22 mouse cellular contexts compared by ENCODE assay signal in the genomic region with DNA sequence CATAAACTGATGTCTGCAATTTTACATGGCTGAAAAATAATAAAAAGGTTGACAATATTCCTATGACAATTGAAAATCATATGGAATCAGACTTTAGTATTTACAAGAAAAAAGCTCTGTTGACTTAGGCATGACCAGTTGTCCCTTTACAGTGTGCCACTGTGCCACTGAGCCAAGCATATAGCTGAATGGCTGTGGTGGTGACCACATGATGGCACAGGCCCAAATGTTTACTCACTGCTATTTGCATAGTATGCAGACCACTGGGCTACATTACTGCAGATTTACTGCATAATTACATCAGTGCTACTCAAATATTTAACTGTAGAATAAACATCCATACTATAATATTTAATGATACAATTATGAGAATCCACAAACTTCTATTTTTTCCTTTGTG. TPM values are rescaled to one million over a fixed set of nuclear protein-coding genes. Genes with fewer than 3 reads are reported as not detected.
DNase-seq lines count a peak whose midpoint lies in the region; ATAC-seq and TF ChIP-seq lines count a peak whose summit lies in the region.
"Had no signal": no experiment of that assay in that cellular context is flagged by ENCODE, and none has a peak within 500 bp of the region (broad histone marks: within the 10 kb centered on the region; RNA-seq: fewer than 3 reads in every experiment).

No protein-coding gene starts in this region.

- H3K4me3 ChIP-seq in forebrain, embryonic 14.5 days (ENCODE audit: low read depth, low read length) = no peak overlapping the region
- no peak overlapping the region for H3K4me3 ChIP-seq in forebrain, embryonic 15.5 days
- no peak overlapping the region for H3K4me3 ChIP-seq in heart, adult 2 months
- no peak overlapping the region for H3K4me3 ChIP-seq in MEL (ENCODE audit: control insufficient read depth in 1 of 2, insufficient read depth in 1 of 2, low read depth in 2 of 2, low read length in 2 of 2)
- no peak overlapping the region for H3K4me3 ChIP-seq in hindbrain, embryonic 12.5 days
- H3K4me3 ChIP-seq: embryonic facial prominence, embryonic 10.5 days; embryonic facial prominence, embryonic 12.5 days had no signal

- no peak for TF ChIP-seq POLR2A in heart, adult 2 months (IDR thresholded peaks at IDR 0.05; ENCODE audit: insufficient read depth, low read depth, low read length)
- no peak for TF ChIP-seq POLR2A in MEL (IDR thresholded peaks at IDR 0.05; ENCODE audit: control insufficient read depth in 1 of 2, insufficient read depth in 1 of 2, low read depth in 1 of 2, low read length in 2 of 2, poor library complexity in 1 of 2)

- TF ChIP-seq RAD21 in MEL (IDR thresholded peaks at IDR 0.05; ENCODE audit: low read depth, low read length) = no peak

- H3K36me3 ChIP-seq in forebrain, embryonic 14.5 days (ENCODE audit: control insufficient read depth, insufficient read depth, low read length) = no peaks in the 10 kb centered on the region
- no peaks in the 10 kb centered on the region for H3K36me3 ChIP-seq in forebrain, embryonic 15.5 days
- peaks cover 49% of the 10 kb centered on the region for H3K36me3 ChIP-seq in heart, adult 2 months (ENCODE audit: control insufficient read depth, insufficient read depth, low read length)
- H3K36me3 ChIP-seq in MEL (ENCODE audit: control insufficient read depth in 1 of 2, insufficient read depth in 2 of 2, low read length in 2 of 2) = peaks cover 0 to 52% of the 10 kb centered on the region in 2 experiments; a peak in 2 of 4 replicates
- no peaks in the 10 kb centered on the region for H3K36me3 ChIP-seq in hindbrain, embryonic 12.5 days
- H3K36me3 ChIP-seq: embryonic facial prominence, embryonic 10.5 days; embryonic facial prominence, embryonic 12.5 days had no signal

- H3K9ac ChIP-seq in forebrain, embryonic 14.5 days (ENCODE audit: low read length) = no peak overlapping the region
- H3K9ac ChIP-seq in forebrain, embryonic 15.5 days (replicated peaks) = no peak overlapping the region
- no peak overlapping the region for H3K9ac ChIP-seq in heart, adult 2 months (ENCODE audit: low read depth, low read length)
- no peak overlapping the region for H3K9ac ChIP-seq in MEL (ENCODE audit: control insufficient read depth, low read depth, low read length, poor library complexity, severe bottlenecking)
- H3K9ac ChIP-seq in hindbrain, embryonic 12.5 days = no peak overlapping the region
- H3K9ac ChIP-seq: embryonic facial prominence, embryonic 12.5 days had no signal

- no peaks in the 10 kb centered on the region for H3K27me3 ChIP-seq in forebrain, embryonic 14.5 days (replicated peaks; ENCODE audit: control insufficient read depth, insufficient read depth, low read length)
- no peaks in the 10 kb centered on the region for H3K27me3 ChIP-seq in forebrain, embryonic 15.5 days
- no peaks in the 10 kb centered on the region for H3K27me3 ChIP-seq in heart, adult 2 months (ENCODE audit: control insufficient read depth, insufficient read depth, low read length)
- H3K27me3 ChIP-seq in MEL (ENCODE audit: control insufficient read depth in 1 of 2, insufficient read depth in 2 of 2, low read length in 2 of 2) = no peaks in the 10 kb centered on the region
- H3K27me3 ChIP-seq in hindbrain, embryonic 12.5 days = no peaks in the 10 kb centered on the region
- H3K27me3 ChIP-seq: CH12.LX; embryonic facial prominence, embryonic 12.5 days had no signal

- TF ChIP-seq EP300 in heart, adult 2 months (IDR thresholded peaks at IDR 0.05; ENCODE audit: insufficient read depth, low read depth, low read length) = no peak
- TF ChIP-seq EP300 in MEL (IDR thresholded peaks at IDR 0.05; ENCODE audit: low read depth in 1 of 2, low read length in 2 of 2) = no peak

- H3K27ac ChIP-seq in forebrain, embryonic 14.5 days (ENCODE audit: low read depth, low read length) = no peak overlapping the region
- no peak overlapping the region for H3K27ac ChIP-seq in forebrain, embryonic 15.5 days (replicated peaks)
- peak overlapping the region; percentile 59; the same call in 1 of the 2 replicates for H3K27ac ChIP-seq in heart, adult 2 months
- H3K27ac ChIP-seq in MEL (ENCODE audit: control insufficient read depth, low read depth, low read length) = no peak overlapping the region
- H3K27ac ChIP-seq in hindbrain, embryonic 12.5 days = no peak overlapping the region
- H3K27ac ChIP-seq: embryonic facial prominence, embryonic 10.5 days; embryonic facial prominence, embryonic 12.5 days had no signal

- intact Hi-C loops in heart, adult 2 months (cut with DNase I) = no loop called here
- intact Hi-C loops in heart, postnatal 10 days (cut with DNase I) = no loop called here

- H3K9me3 ChIP-seq in forebrain, embryonic 14.5 days (replicated peaks; ENCODE audit: control insufficient read depth, low read length) = no peaks in the 10 kb centered on the region
- H3K9me3 ChIP-seq in forebrain, embryonic 15.5 days = no peaks in the 10 kb centered on the region
- no peaks in the 10 kb centered on the region for H3K9me3 ChIP-seq in MEL (replicated peaks; ENCODE audit: insufficient read depth, low read length)
- no peaks in the 10 kb centered on the region for H3K9me3 ChIP-seq in hindbrain, embryonic 12.5 days (replicated peaks)
- H3K9me3 ChIP-seq: embryonic facial prominence, embryonic 10.5 days; embryonic facial prominence, embryonic 12.5 days; G1E had no signal

- DNase-seq in forebrain, embryonic 14.5 days (ENCODE audit: low spot score) = peak; percentile 20
- DNase-seq in heart, adult 2 months = no peak
- no peak for DNase-seq in heart, postnatal 10 days
- DNase-seq in MEL (ENCODE audit: low read depth, low spot score) = peak; percentile 41
- DNase-seq: adrenal gland, adult 2 months; adrenal gland, postnatal 10 days; adrenal gland, postnatal 25 days; B cell, adult 2 months; cerebellum, adult 11-12 months; cerebellum, adult 2 months; cerebellum, adult 9-10 months; cerebellum, postnatal 10 days; cerebellum, postnatal 25 days had no signal

- no peak for TF ChIP-seq CTCF in heart, adult 2 months (IDR thresholded peaks at IDR 0.05)
- TF ChIP-seq CTCF in MEL (IDR thresholded peaks at IDR 0.05 in 2 of 3, conservative IDR thresholded peaks at IDR 0.05 in 1 of 3; ENCODE audit: control insufficient read depth in 1 of 3, insufficient read depth in 1 of 3, low read depth in 2 of 3, low read length in 3 of 3, poor library complexity in 1 of 3, severe bottlenecking in 1 of 3) = no peak

- H3K4me1 ChIP-seq in forebrain, embryonic 14.5 days (ENCODE audit: control insufficient read depth, insufficient read depth, low read length) = peaks cover 8% of the 10 kb centered on the region
- H3K4me1 ChIP-seq in forebrain, embryonic 15.5 days = no peaks in the 10 kb centered on the region
- peaks cover 27% of the 10 kb centered on the region for H3K4me1 ChIP-seq in heart, adult 2 months (ENCODE audit: control insufficient read depth, insufficient read depth, low read length)
- peaks cover 33 to 35% of the 10 kb centered on the region in 2 experiments for H3K4me1 ChIP-seq in MEL (ENCODE audit: control insufficient read depth in 1 of 2, insufficient read depth in 2 of 2, low read length in 2 of 2)
- no peaks in the 10 kb centered on the region for H3K4me1 ChIP-seq in hindbrain, embryonic 12.5 days
- H3K4me1 ChIP-seq: embryonic facial prominence, embryonic 12.5 days had no signal

- no peak overlapping the region for H3K4me2 ChIP-seq in forebrain, embryonic 14.5 days (ENCODE audit: low read length)
- no peak overlapping the region for H3K4me2 ChIP-seq in forebrain, embryonic 15.5 days (replicated peaks)
- no peak overlapping the region for H3K4me2 ChIP-seq in hindbrain, embryonic 12.5 days (replicated peaks)
- H3K4me2 ChIP-seq: embryonic facial prominence, embryonic 12.5 days had no signal

- 0 out of 2 replicates have a peak, but pooled peaks have one; percentile 41 for ATAC-seq in forebrain, embryonic 14.5 days
- no peak for ATAC-seq in forebrain, embryonic 15.5 days (replicated peaks)
- ATAC-seq in hindbrain, embryonic 12.5 days (ENCODE audit: low FRiP score) = no peak
- no peak for ATAC-seq in megakaryocyte-erythroid progenitor cell, adult 5-6 weeks (replicated peaks; ENCODE audit: low FRiP score, low TSS enrichment, poor library complexity, severe bottlenecking)
- ATAC-seq: CD4-positive, CD25-positive, alpha-beta regulatory T cell, adult 4 months; forebrain, embryonic 16.5 days had no signal

- peaks cover 6% of the 10 kb centered on the region for H3K79me2 ChIP-seq in heart, adult 2 months (replicated peaks; ENCODE audit: control insufficient read depth, insufficient read depth, low read length)
- H3K79me2 ChIP-seq in MEL (ENCODE audit: control insufficient read depth, insufficient read depth, low read length, poor library complexity) = no peaks in the 10 kb centered on the region; the same call in 1 of the 2 replicates

TF ChIP-seq in MEL, 35 proteins besides CTCF, POLR2A, EP300 and RAD21 (continues in another document):
- TF ChIP-seq ELF1 (IDR thresholded peaks at IDR 0.05; ENCODE audit: low read depth, low read length) (no peak), SIN3A (IDR thresholded peaks at IDR 0.05; ENCODE audit: low read length) (no peak)

RNA-seq across cellular contexts. Expression of a gene that starts 21.1 kb away (rescaled TPM):
- polyA plus RNA-seq in forebrain, embryonic 14.5 days (2014; fragmentation: Nextera tagmentation; extraction: Ambion mirVana) = 1.2 and 1.3 TPM in 2 replicates
- 0.88 and 2.4 TPM in 2 replicates for polyA plus RNA-seq in forebrain, embryonic 15.5 days (2015; fragmentation: Nextera tagmentation; extraction: Ambion mirVana)
- 10 to 100 TPM; 12.1 to 15.1 TPM for total RNA-seq in heart, adult 2 months (2021)
- 11.8 and 19.7 TPM in 2 replicates for polyA plus RNA-seq in heart, adult 2 months (2012; rRNA removed)
- total RNA-seq in heart, postnatal 10 days (2021) = 10 to 100 TPM; 73.6 to 85.2 TPM
- total RNA-seq in MEL (2012; rRNA removed) = 1.5 and 4.9 TPM in 2 replicates
- polyA plus RNA-seq in MEL (2012; ENCODE audit: insufficient read depth in 1 of 2, insufficient read length in 2 of 2, low read depth in 1 of 2, low replicate concordance in 2 of 2, missing spikeins in 1 of 2) = 1 to 10 TPM in 1 of 2 experiments, not detected in 1; 3.1 TPM
- 5.1 and 5.3 TPM in 2 replicates for polyA plus RNA-seq in hindbrain, embryonic 12.5 days (2016; fragmentation: Nextera tagmentation; extraction: Ambion mirVana)
- total RNA-seq in megakaryocyte-erythroid progenitor cell, adult 5-6 weeks (2014; fragmentation: Nextera tagmentation) = not detected in 2 replicates
- 0.23 TPM in 1 of 2 replicates, not detected in the other for total RNA-seq in megakaryocyte-erythroid progenitor cell, adult 5-6 weeks (2017)
- polyA plus RNA-seq: CD4-positive, CD25-positive, alpha-beta regulatory T cell, adult 4 months had no signal

RNA-seq across cellular contexts. Expression of a gene that starts 52.8 kb away (rescaled TPM):
- 2.5 and 2.8 TPM in 2 replicates for polyA plus RNA-seq in forebrain, embryonic 14.5 days (2014; fragmentation: Nextera tagmentation; extraction: Ambion mirVana)
- 1.6 and 1.8 TPM in 2 replicates for polyA plus RNA-seq in forebrain, embryonic 15.5 days (2015; fragmentation: Nextera tagmentation; extraction: Ambion mirVana)
- 10 to 100 TPM; 11.4 to 15.6 TPM for total RNA-seq in heart, adult 2 months (2021)
- polyA plus RNA-seq in heart, adult 2 months (2012; rRNA removed) = 5.2 and 5.7 TPM in 2 replicates
- total RNA-seq in heart, postnatal 10 days (2021) = 1 to 10 TPM; 9.4 to 9.7 TPM
- total RNA-seq in MEL (2012; rRNA removed) = 0.04 and 0.07 TPM in 2 replicates
- under 1 TPM in 1 of 2 experiments, not detected in 1; 0.25 TPM for polyA plus RNA-seq in MEL (2012; ENCODE audit: insufficient read depth in 1 of 2, insufficient read length in 2 of 2, low read depth in 1 of 2, low replicate concordance in 2 of 2, missing spikeins in 1 of 2)
- 2.0 and 3.3 TPM in 2 replicates for polyA plus RNA-seq in hindbrain, embryonic 12.5 days (2016; fragmentation: Nextera tagmentation; extraction: Ambion mirVana)
- total RNA-seq in megakaryocyte-erythroid progenitor cell, adult 5-6 weeks (2014; fragmentation: Nextera tagmentation) = not detected in 2 replicates
- total RNA-seq in megakaryocyte-erythroid progenitor cell, adult 5-6 weeks (2017) = 0.30 TPM in 1 of 2 replicates, not detected in the other
- polyA plus RNA-seq: CD4-positive, CD25-positive, alpha-beta regulatory T cell, adult 4 months had no signal

Comparison
In these comparisons a context has a peak if more than half of its experiments do, and no peak if none do; other contexts are left out.
1. DNase-seq: peak in forebrain, embryonic 14.5 days (single experiment) and MEL (single experiment); none in heart, adult 2 months (0 of 2) and heart, postnatal 10 days (0 of 2).